Mouse (Mus musculus): ENCODE data around the gene Actr3.

Actr3 gene

GRCm38 (mm10) chr1:125345854-125346253 lies 89.7 kb downstream of the Actr3 start:
- DNase-seq, result no peak

- no peak for DNase-seq
Observed at GRCm38 (mm10) chr1:125345448-125345847, 90.1 kb downstream of the Actr3 start.

GRCm38 (mm10) chr1:125343105-125343504 lies 92.4 kb downstream of the Actr3 start:
- DNase-seq, result no peak

Data from cerebellum, adult 11 months (tissue).